Mouse (Mus musculus) MEL (cell line): ENCODE measurements around the gene Tgm6. TPM values are rescaled to one million over a fixed set of nuclear protein-coding genes. Genes with fewer than 3 reads are reported as not detected.

ENCODE experiments used
- DNase-seq: peaks from one replicate; pipeline ENCODE4 v3.0.0; 2011; ENCODE audit warnings: low read depth, low spot score
- H3K27ac ChIP-seq: 2 replicates; pipeline ENCODE4 v1.5.1; 2012; ENCODE audit warnings: low read depth, mild to moderate bottlenecking, control low read depth, low read length, moderate library complexity; ENCODE audit not compliant: control insufficient read depth
- H3K27me3 ChIP-seq, 2 experiments: fragments of 150-350 bp in 1 of 2; sonication (generic) in 1 of 2; 2 replicates each; pipeline ENCODE4 v1.6.1; 2012; ENCODE audit warnings: low read length in 2 of 2, mild to moderate bottlenecking in 2 of 2, improper control_type of control experiment in 1 of 2, moderate library complexity in 1 of 2; ENCODE audit not compliant: insufficient read depth in 2 of 2, control insufficient read depth in 1 of 2
- H3K36me3 ChIP-seq, 2 experiments: 2 replicates each; pipeline ENCODE4 v1.6.1; 2012 to 2014; ENCODE audit warnings: low read length in 2 of 2, improper control_type of control experiment in 1 of 2, inconsistent platforms in 1 of 2, mild to moderate bottlenecking in 1 of 2; ENCODE audit not compliant: insufficient read depth in 2 of 2, control insufficient read depth in 1 of 2
- H3K4me1 ChIP-seq, 2 experiments: fragments of 150-350 bp in 1 of 2; sonication (generic) in 1 of 2; 2 replicates each; pipeline ENCODE4 v1.6.1; 2012; ENCODE audit warnings: low read length in 2 of 2, improper control_type of control experiment in 1 of 2, mild to moderate bottlenecking in 1 of 2; ENCODE audit not compliant: insufficient read depth in 2 of 2, control insufficient read depth in 1 of 2
- H3K4me3 ChIP-seq, 2 experiments: fragments of 150-350 bp in 1 of 2; sonication (generic) in 1 of 2; 2 replicates each; pipeline ENCODE4 v1.5.1; 2012; ENCODE audit warnings: low read depth in 2 of 2, low read length in 2 of 2, mild to moderate bottlenecking in 2 of 2, moderate library complexity in 2 of 2, control low read depth in 1 of 2, improper control_type of control experiment in 1 of 2; ENCODE audit not compliant: control insufficient read depth in 1 of 2, insufficient read depth in 1 of 2
- H3K79me2 ChIP-seq: 2 replicates; pipeline ENCODE4 v1.6.1; 2012; ENCODE audit warnings: mild to moderate bottlenecking, low read length, moderate library complexity; ENCODE audit not compliant: control insufficient read depth, poor library complexity, insufficient read depth
- H3K9ac ChIP-seq: 2 replicates; pipeline ENCODE4 v1.6.1; 2012; ENCODE audit warnings: low read depth, mild to moderate bottlenecking, control low read depth, low read length, moderate library complexity; ENCODE audit not compliant: control insufficient read depth, poor library complexity, severe bottlenecking
- H3K9me3 ChIP-seq: fragments of 150-350 bp; sonication (generic); replicated peaks from 2 replicates; pipeline ENCODE4 v1.6.1; 2012; ENCODE audit warnings: mild to moderate bottlenecking, low read length, improper control_type of control experiment, moderate library complexity; ENCODE audit not compliant: insufficient read depth
- CHD1 ChIP-seq: IDR thresholded peaks from 2 replicates; pipeline ENCODE4 v1.6.1; 2012; ENCODE audit warnings: low read depth, mild to moderate bottlenecking, inconsistent platforms, low read length, improper control_type of control experiment
- CHD2 ChIP-seq: IDR thresholded peaks from 2 replicates; pipeline ENCODE4 v1.6.1; 2011; ENCODE audit warnings: low read length, improper control_type of control experiment
- HCFC1 ChIP-seq: IDR thresholded peaks from 2 replicates; pipeline ENCODE4 v1.6.1; 2012; ENCODE audit warnings: low read depth, mild to moderate bottlenecking, inconsistent platforms, low read length, improper control_type of control experiment, moderate library complexity
- MAFK ChIP-seq: IDR thresholded peaks from 2 replicates; pipeline ENCODE4 v1.6.1; 2011; ENCODE audit warnings: low read depth, mild to moderate bottlenecking, low read length, improper control_type of control experiment, borderline replicate concordance
- MXI1 ChIP-seq: IDR thresholded peaks from 2 replicates; pipeline ENCODE4 v1.6.1; 2011; ENCODE audit warnings: mild to moderate bottlenecking, low read depth, low read length, improper control_type of control experiment
- MYB ChIP-seq: IDR thresholded peaks from 2 replicates; pipeline ENCODE4 v1.6.1; 2011; ENCODE audit warnings: mild to moderate bottlenecking, low read depth, low read length, improper control_type of control experiment
- NELFE ChIP-seq: IDR thresholded peaks from 2 replicates; pipeline ENCODE4 v1.6.1; 2011; ENCODE audit warnings: low read depth, low read length, improper control_type of control experiment
- POLR2A ChIP-seq, 2 experiments: IDR thresholded peaks; 2 replicates each; pipeline ENCODE4 v1.6.1; 2011 to 2012; ENCODE audit warnings: low read length in 2 of 2, mild to moderate bottlenecking in 2 of 2, control low read depth in 1 of 2, improper control_type of control experiment in 1 of 2, low read depth in 1 of 2, moderate library complexity in 1 of 2; ENCODE audit not compliant: control insufficient read depth in 1 of 2, insufficient read depth in 1 of 2, poor library complexity in 1 of 2
- RAD21 ChIP-seq: IDR thresholded peaks from 2 replicates; pipeline ENCODE4 v1.6.1; 2011; ENCODE audit warnings: mild to moderate bottlenecking, low read depth, low read length, improper control_type of control experiment
- RCOR1 ChIP-seq: IDR thresholded peaks from 2 replicates; pipeline ENCODE4 v1.6.1; 2012; ENCODE audit warnings: low read depth, mild to moderate bottlenecking, inconsistent platforms, low read length, improper control_type of control experiment
- SIN3A ChIP-seq: IDR thresholded peaks from 2 replicates; pipeline ENCODE4 v1.6.1; 2012; ENCODE audit warnings: low read length, improper control_type of control experiment, inconsistent platforms
- TBP ChIP-seq: IDR thresholded peaks from 2 replicates; pipeline ENCODE4 v1.8.0; 2011; ENCODE audit warnings: low read depth, low read length, improper control_type of control experiment
- ZC3H11A ChIP-seq: IDR thresholded peaks from 2 replicates; pipeline ENCODE4 v1.6.1; 2012; ENCODE audit warnings: low read depth, mild to moderate bottlenecking, inconsistent platforms, low read length, improper control_type of control experiment
- ZMIZ1 ChIP-seq: IDR thresholded peaks from 2 replicates; pipeline ENCODE4 v1.6.1; 2012; ENCODE audit warnings: low read depth, mild to moderate bottlenecking, inconsistent platforms, low read length, improper control_type of control experiment, moderate library complexity
- ZNF384 ChIP-seq: IDR thresholded peaks from 2 replicates; pipeline ENCODE4 v1.6.1; 2012; ENCODE audit warnings: low read depth, mild to moderate bottlenecking, inconsistent platforms, low read length, improper control_type of control experiment
- polyA plus RNA-seq, 2 experiments: library from polyadenylated mRNA; stranded (reverse) in 1 of 2; unstranded in 1 of 2; fragments of >175 nt in 1 of 2; fragments of >200 nt in 1 of 2; gene quantifications; 2 replicates each; pipeline versions ENCODE4 v1.2.1 to v1.2.4; 2012; ENCODE audit warnings: low replicate concordance in 2 of 2, low read depth in 1 of 2; ENCODE audit not compliant: insufficient read length in 2 of 2, insufficient read depth in 1 of 2, missing spikeins in 1 of 2
- total RNA-seq: library from RNA; depleted of rRNA; stranded (reverse); fragments of 300-350 nt; gene quantifications from 2 replicates; pipeline ENCODE4 v1.2.3, GENCODE M21; 2012

The Tgm6 gene
- total and polyA plus RNA-seq, 3 experiments: not detected

- Histone ChIP-seq H3K36me3 (peaks cover 19 to 41% of the 10 kb centered on the region in 2 experiments), H3K9ac (no peak overlapping the region), H3K4me3 (no peak overlapping the region), H3K79me2 (peaks cover 11% of the 10 kb centered on the region), H3K27me3 (no peaks in the 10 kb centered on the region), H3K4me1 (peaks cover 0 to 5% of the 10 kb centered on the region in 2 experiments; a peak in 2 of 4 replicates), H3K27ac (no peak overlapping the region), H3K9me3 (no peaks in the 10 kb centered on the region)
- no peak for DNase-seq
- no peak for TF ChIP-seq CHD2
- no peak for TF ChIP-seq POLR2A (IDR thresholded peaks at IDR 0.05; ENCODE audit: control insufficient read depth in 1 of 2, insufficient read depth in 1 of 2, low read depth in 1 of 2, low read length in 2 of 2, poor library complexity in 1 of 2)
- TF ChIP-seq TBP: no peak
- TF ChIP-seq MYB: no peak
- no peak for TF ChIP-seq ZMIZ1
- TF ChIP-seq RCOR1: no peak
- TF ChIP-seq MAFK: no peak
These were observed 59.5 kb downstream of the Tgm6 start for GRCm38 (mm10) chr2:130171674-130172073.

GRCm38 (mm10) chr2:130176820-130177219, 64.6 kb downstream of the Tgm6 start:
- H3K9ac ChIP-seq: peak overlapping the region; percentile 98; the same call in 1 of the 2 replicates
- H3K4me3 ChIP-seq: peak overlapping the region in 1 of 2 experiments; percentile 9; a peak in 1 of 4 replicates
- H3K27ac ChIP-seq: no peak overlapping the region
- H3K9me3 ChIP-seq: no peaks in the 10 kb centered on the region
- peak; percentile 46 for DNase-seq
- peaks cover 30 to 33% of the 10 kb centered on the region in 2 experiments for H3K36me3 ChIP-seq
- H3K79me2 ChIP-seq: peaks cover 35% of the 10 kb centered on the region
- TF ChIP-seq ZNF384 (no peak), MXI1 (no peak), POLR2A (IDR thresholded peaks at IDR 0.05; ENCODE audit: control insufficient read depth in 1 of 2, insufficient read depth in 1 of 2, low read depth in 1 of 2, low read length in 2 of 2, poor library complexity in 1 of 2) (no peak), RAD21 (no peak), NELFE (no peak), SIN3A (no peak), ZC3H11A (no peak)
- no peaks in the 10 kb centered on the region; a peak in 2 of 4 replicates for H3K27me3 ChIP-seq
- peaks cover 3 to 10% of the 10 kb centered on the region in 2 experiments; a peak in 3 of 4 replicates for H3K4me1 ChIP-seq

- H3K27me3 ChIP-seq: peaks cover 2 to 5% of the 10 kb centered on the region in 2 experiments; a peak in 3 of 4 replicates
- H3K4me3 ChIP-seq: peak overlapping the region; percentile 72 to 95
- peak overlapping the region; percentile 68 for H3K27ac ChIP-seq
- peaks cover 3 to 10% of the 10 kb centered on the region in 2 experiments; a peak in 3 of 4 replicates for H3K4me1 ChIP-seq
- peak overlapping the region; percentile 98 for H3K9ac ChIP-seq
- peaks cover 26 to 30% of the 10 kb centered on the region in 2 experiments for H3K36me3 ChIP-seq
- TF ChIP-seq CHD1 (0 out of 2 replicates have a peak, but pooled peaks have one; percentile 40), HCFC1 (no peak)
- H3K9me3 ChIP-seq: no peaks in the 10 kb centered on the region
- no peak for DNase-seq
- peaks cover 35% of the 10 kb centered on the region for H3K79me2 ChIP-seq
These were observed 66.1 kb downstream of the Tgm6 start for GRCm38 (mm10) chr2:130178381-130178705.
